Mouse (Mus musculus): ENCODE results near the gene Cnnm1.

Gene Cnnm1

GRCm38 (mm10) chr19:43530197-43530770 lies 90.0 kb downstream of the Cnnm1 start:
- DNase-seq (ENCODE audit: low read depth in 2 of 2, low spot score in 2 of 2) = peak; percentile 39 to 65

DNA sequence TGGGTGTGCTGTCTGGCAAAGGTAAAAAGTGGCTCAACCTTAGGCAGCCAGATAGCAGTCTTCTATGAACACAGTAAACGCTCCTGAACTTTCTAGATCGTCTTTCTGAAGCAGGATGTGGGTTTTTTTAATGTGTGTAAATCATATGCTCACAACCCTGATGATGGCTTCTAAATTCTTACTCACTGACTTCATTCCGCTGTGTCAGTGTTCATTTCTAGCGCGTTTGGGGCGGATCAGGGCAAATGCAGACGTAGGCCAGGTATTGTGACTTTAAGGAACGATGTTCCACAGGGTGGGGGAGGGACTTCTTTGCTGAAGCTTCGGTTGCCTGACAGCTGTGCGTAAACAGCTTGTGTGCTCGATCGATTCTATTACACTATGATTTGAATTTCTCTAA lies 90.7 kb downstream of the Cnnm1 start:
- peak; percentile 56 to 72 for DNase-seq (ENCODE audit: low read depth in 2 of 2, low spot score in 2 of 2)

DNA sequence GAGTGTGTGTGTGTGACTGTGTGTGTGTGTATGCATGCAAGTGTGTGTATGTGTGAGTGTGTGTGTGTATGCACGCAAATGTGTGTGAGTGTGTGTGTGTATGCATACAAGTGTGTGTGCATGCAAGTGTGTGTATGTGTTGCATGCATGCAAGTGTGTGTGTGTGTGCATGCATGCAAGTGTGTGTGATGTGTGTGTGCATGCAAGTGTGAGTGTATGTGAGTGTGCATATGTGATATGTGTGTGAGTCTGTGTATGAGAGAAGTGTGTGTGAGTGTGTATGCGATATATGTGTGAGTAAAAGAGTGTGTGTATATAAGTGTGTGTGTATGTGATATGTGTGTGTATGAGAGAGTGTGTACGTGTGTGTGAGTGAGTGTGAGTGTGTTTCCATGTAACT lies 95.1 kb downstream of the Cnnm1 start:
- DNase-seq (ENCODE audit: low read depth in 2 of 2, low spot score in 2 of 2) = no peak

GRCm38 (mm10) chr19:43546337-43547117 lies 106.3 kb downstream of the Cnnm1 start:
- no peak for DNase-seq (ENCODE audit: low read depth in 2 of 2, low spot score in 2 of 2)

All from CD8-positive naive resting alpha-beta T cell, adult 2 months (primary cell).